Mouse (Mus musculus) heart, adult 18-20 months (tissue): ENCODE data around the gene Rasa3. TPM values are rescaled to one million over a fixed set of nuclear protein-coding genes. Genes with fewer than 3 reads are reported as not detected.

Experiments
- DNase-seq, 2 experiments: peaks; one replicate each; pipeline ENCODE4 v3.0.0; 2021 to 2022; ENCODE audit warnings: mixed read lengths in 1 of 2
- total RNA-seq, 2 experiments: library from RNA; stranded (reverse); gene quantifications; 2 replicates each; pipeline ENCODE4 v1.2.3; 2021

Rasa3 gene
- total RNA-seq, 2 experiments from 2014 or later: 11.2 to 14.0 TPM

DNA sequence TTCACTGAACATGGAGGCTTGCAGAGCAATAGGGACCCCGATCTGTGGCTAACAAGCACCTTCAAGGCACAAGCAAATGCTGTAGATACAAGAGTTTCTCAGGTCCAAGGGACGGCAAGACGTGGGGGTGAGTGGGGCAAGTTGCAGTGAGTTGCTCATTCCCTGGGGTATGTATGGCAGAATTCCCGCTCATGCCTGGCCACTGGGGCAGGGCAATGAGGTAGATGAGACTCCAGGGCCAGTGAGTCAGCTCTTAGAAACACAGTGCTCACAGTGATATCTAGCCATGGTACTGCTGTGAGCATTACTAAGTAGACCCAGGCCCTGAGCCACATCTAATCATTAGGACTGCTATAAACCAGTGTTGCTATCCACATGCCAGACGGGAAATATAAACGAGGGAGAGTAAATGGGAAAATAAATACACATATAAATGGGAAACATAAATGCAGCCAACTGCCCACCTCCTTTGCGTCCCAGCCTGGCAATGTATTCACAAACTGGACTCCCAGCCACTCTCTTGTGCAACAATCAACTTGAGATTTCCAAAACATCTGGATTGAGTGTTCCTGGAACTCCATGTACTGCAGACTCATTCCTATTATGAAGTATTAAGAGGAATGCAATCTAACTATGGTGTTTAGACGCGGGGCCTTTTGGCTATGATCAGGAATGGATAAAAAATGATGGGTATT, 57.0 kb downstream of the Rasa3 start:
- DNase-seq: peak; percentile 61 to 63

- no peak for DNase-seq
These were observed 60.4 kb downstream of the Rasa3 start for GRCm38 (mm10) chr8:13616831-13617505.

DNA sequence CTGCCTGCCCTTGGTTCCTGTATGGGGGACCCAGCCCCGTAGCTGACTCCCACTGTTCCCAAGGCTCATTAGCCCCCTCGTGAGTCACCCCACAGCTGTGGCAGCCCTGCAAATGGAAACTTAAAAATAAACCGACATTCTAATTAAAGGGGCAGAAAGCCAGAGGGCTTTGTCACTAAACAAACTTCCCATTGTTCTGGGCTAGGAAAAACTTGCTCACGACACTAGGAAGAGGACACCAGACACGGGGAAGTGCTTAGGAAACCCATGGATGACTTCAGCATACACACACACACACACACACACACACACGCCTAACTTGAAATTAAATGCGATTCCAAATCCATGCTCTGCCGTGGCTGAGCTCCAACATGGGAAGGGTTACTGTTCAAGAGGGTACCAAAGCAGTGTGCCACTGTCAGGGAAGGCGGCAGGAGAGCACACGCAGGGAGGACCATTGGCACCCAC, 62.4 kb downstream of the Rasa3 start:
- DNase-seq: peak; percentile 50 to 68

GRCm38 (mm10) chr8:13614136-13614535, 63.3 kb downstream of the Rasa3 start:
- no peak for DNase-seq

GRCm38 (mm10) chr8:13611702-13612101, 65.7 kb downstream of the Rasa3 start:
- DNase-seq: no peak

DNA sequence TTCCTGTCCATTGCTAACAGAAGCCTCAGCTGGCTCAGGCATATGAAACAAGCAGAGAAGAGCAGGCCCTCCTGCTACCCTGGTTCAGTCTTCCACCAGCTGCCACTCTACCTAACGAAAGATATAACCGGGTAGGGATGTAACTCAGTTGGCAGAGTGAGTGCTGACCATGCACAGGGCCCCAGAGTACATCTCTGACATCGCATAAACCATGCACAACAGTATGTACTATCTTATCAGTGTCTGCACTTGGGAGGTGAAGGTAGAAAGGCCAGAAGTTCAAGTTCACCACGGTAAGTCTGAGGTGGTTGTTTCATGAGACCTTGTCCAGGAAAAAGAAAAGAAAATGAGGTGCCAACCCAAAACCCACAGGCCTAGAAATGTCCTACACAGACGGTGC, 67.4 kb downstream of the Rasa3 start:
- DNase-seq: no peak

DNA sequence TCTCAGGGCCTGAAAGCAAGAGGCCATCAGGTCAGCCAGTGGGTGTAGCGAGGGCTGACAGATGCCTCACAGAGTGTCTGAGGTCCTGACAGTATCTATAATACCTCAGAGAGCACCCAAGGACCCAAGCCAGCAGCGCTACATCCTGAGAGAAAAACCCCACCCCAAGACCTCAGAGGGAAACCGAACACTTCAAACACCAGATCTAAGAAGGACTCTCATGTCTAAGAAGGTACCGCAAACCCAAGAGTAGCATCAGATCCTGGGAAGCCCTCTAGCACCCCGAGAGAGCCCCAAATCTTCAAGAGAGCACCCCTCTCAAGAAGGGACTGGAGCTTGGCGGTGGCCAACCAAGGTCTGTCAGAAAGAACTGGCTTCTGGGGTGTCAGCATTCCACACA, 68.5 kb downstream of the Rasa3 start:
- DNase-seq: no peak

DNA sequence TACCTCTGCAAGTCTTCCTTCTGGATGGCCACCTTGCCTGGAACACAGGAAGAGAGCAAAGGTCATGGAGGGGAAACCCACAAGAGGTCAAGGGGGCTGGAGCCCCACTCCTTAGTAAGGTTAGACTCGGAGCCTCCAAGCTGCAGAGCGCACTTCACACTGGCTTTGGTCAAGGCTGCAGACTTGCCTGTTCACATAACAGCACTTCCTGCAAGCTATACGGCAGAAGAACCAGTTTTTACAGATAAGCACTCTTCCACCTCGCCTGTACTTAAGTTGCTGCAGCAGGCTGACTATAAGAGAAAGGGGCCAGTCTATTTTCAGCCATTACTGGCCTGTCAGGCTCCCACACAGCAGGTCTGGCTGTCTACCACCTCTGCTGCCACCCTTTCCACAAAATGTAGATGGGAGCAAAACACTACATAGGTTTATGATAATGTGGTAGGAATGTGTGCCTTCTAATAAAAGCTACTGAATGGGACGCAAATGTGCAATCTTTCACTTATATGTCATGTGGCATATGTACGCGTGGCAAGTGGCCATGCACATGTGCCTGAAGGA, 71.4 kb downstream of the Rasa3 start:
- no peak for DNase-seq

DNA sequence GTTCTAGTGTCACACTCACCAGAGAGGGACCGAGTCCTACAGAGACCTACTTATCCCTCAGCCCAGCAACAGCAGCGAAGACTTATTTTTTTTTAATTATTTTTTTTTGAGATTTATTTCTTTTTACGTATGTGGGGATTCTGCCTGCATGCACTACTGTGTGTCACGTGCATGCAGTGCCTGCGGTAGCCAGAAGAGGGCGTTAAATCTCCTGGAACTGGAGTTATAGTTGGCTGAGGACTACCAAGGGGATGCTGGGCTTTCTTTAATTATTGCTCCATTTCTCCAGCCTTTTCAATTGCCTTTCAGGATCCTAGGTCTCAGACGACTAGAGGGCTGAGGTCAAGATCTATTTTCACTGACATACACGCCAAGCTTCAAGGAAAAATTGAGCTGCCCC, 74.8 kb downstream of the Rasa3 start:
- peak in 1 of 2 experiments; percentile 67 for DNase-seq

DNA sequence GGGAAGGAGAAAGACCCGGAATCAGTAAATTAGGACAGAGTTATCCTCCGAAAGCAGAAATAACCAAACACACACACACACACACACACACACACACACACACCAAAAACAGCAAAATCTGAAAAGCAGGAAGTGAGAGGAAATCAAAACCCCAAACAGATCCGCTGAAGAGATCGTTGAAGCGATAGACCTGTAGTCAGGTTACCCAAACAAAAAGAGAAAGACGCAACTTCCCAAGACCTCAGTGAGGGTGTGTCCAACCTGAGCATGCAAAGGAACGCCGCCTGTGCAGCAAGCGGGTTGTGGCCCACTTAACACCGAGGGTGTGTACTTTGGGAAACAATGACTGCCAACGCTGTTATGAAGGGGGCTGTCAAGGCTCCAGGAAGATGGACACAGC, 76.2 kb downstream of the Rasa3 start:
- peak; percentile 48 to 52 for DNase-seq

- DNase-seq: peak in 1 of 2 experiments; percentile 37
These were observed 76.7 kb downstream of the Rasa3 start for GRCm38 (mm10) chr8:13600716-13601115.

DNA sequence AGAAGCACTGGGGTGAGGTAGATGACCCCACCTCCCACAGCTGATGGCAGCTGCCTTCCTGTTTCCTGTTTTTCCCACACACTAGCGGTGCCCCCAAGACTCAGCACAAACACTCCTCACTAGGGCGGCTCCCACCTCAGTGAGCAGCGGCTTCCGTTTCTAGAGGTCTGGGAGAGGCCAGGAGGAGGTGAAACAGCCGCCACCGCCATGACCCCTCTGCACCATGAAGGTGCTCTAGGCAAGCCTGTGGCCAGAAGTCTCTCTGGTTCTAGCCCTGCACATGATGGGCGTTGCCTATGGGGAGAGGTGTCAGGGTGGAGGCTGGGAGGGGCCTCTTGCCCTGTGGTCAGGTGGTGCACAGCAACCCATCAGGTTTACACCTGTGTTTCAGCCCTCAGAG, 77.2 kb downstream of the Rasa3 start:
- peak; percentile 55 to 79 for DNase-seq

DNA sequence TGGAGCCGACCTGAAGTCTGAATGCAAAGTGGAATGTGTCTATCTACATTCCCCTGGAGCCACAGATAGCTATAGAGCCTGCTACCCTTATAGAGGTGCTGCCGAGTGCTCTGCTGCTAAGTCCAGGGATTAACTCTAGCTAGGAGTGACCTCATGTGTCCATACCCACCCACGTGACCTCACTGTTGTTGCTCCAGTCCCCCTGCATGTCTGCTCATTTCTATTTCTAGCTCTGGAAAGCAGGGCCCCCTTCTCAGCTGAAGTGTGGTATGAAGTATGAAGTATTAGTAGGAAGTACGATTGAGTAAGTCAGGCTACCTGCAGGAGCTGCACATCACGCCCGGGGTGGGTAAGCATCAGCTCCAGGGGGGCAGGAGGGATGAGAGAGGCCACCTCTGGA, 79.6 kb downstream of the Rasa3 start:
- DNase-seq: no peak

GRCm38 (mm10) chr8:13595861-13596260, 81.5 kb downstream of the Rasa3 start:
- no peak for DNase-seq

GRCm38 (mm10) chr8:13594884-13595323, 82.5 kb downstream of the Rasa3 start:
- DNase-seq: peak; percentile 58 to 87

DNA sequence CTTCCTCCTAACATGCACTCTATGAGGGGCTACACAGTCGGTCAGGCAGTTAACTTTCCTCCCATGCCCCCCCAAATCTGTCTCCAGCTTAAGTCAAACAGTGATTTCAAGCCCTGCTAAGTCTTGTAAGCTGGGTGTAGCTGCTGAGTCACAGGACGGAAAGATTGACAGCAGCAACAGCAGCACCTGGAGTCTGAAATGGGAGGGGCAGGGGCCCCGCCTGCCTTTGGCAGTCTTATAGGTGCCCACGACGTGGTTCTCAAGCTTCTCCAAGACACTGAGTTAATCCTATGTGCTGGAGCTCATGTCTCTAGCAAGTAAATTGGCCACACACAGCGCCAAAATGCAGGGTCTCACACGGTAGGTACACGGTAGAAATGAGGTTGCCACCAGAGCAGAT, 84.1 kb downstream of the Rasa3 start:
- no peak for DNase-seq

DNA sequence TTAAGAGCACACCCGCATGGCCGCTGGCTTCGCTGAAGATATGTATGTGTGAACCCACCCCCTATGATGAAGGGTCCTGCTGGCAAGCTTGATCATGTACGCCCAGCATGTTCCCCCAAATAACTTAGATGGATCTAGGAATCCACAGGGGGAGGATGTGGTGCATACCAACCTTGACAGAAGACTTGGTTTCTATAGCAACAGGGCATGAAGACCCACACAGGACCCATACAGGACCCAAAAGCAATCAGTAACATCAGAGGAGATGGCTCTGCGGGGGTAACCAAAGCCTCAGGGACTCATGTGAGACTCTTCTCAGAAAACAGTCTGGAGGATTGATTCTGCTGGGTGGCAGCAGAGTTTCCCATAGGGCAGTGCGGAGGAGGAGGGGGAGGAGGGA, 86.2 kb downstream of the Rasa3 start:
- DNase-seq: no peak

GRCm38 (mm10) chr8:13589071-13589470, 88.3 kb downstream of the Rasa3 start:
- no peak for DNase-seq

GRCm38 (mm10) chr8:13584652-13585051, 92.8 kb downstream of the Rasa3 start:
- no peak for DNase-seq

- DNase-seq: no peak
These were observed 99.5 kb downstream of the Rasa3 start for GRCm38 (mm10) chr8:13577869-13578268.

DNA sequence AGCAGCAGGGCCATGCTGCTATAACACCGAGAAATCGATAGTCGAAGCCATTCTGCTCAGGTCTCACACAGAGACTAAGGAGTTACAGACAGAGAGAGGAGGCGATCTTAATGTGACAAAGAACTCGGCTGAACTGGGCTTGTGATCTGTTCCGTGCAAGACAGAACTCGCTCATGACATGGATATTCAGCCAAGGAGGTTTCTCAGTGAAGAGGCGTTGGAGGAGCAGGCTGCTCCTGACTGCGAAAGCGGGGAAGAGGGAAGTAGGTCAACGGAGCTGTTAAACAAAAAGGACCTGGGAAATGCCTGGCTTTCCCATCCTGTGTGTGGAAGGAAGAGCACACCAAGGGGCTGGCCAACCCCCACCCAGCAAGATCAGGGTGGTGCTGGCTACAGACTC, 105.4 kb downstream of the Rasa3 start:
- DNase-seq: no peak

GRCm38 (mm10) chr8:13562118-13562517, 115.3 kb downstream of the Rasa3 start, which contains the start of gene 1700029H14Rik:
Gene 1700029H14Rik, minus strand, starts transcription at chr8:13562461.
- peak in 1 of 2 experiments; percentile 38 for DNase-seq

- no peak for DNase-seq
These were observed 119.9 kb downstream of the Rasa3 start for GRCm38 (mm10) chr8:13557526-13557925.

DNA sequence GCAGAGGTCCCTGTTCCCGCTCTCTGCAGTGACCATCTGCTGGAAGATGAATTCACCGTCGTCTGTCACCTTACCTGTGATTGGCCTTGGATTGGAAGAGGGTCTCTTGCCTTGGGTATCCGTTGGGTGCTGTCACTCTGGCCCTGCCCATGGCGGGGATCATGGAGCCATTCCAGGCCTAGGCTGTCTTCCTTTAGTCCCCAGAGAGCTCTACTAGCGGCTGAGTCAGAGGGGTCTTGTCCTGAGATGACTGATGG, 125.9 kb downstream of the Rasa3 start:
- no peak for DNase-seq
